Mouse (Mus musculus): ENCODE measurements at regions not wholly inside any gene's neighbourhood (a gene's known extent, or its start where the extent isn't known, plus 50 kb on each side); places are given as distances from the start of the nearest gene placed in this dataset.

DNA sequence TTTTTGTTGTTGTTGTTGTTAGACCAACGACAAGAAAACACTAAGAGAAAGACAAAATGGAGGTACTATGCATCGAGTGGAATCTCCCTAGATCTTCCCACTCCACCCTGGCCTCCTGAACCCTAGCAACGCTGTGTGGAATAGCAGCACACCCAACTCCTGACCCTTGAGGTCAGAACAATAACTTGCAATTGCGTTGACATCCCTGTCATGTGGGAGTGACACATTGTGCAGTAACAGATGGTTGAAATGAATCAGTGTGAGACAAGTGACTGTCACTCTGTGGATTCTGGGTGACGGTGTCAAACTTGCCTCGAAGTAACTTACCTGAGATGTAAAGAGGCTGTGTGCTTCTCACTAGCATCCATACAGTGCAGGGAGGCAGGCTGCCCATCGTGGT is 167.1 kb upstream of the Kiz start:
- Histone ChIP-seq H3K4me3 (ENCODE audit: insufficient read depth, low read depth, low read length) (no peak overlapping the region), H3K36me3 (ENCODE audit: control insufficient read depth, insufficient read depth, low read length) (no peaks in the 10 kb centered on the region), H3K27me3 (ENCODE audit: control insufficient read depth, insufficient read depth, low read length) (no peaks in the 10 kb centered on the region), H3K27ac (replicated peaks; ENCODE audit: insufficient read depth, low read depth, low read length) (no peak overlapping the region), H3K4me1 (ENCODE audit: control insufficient read depth, insufficient read depth, low read length) (no peaks in the 10 kb centered on the region), H3K9ac (ENCODE audit: low read depth, low read length) (no peak overlapping the region), H3K79me2 (ENCODE audit: control insufficient read depth, insufficient read depth, low read length) (no peaks in the 10 kb centered on the region)
- DNase-seq (ENCODE audit: extremely low read depth, low read depth, low spot score): no peak
- no peak for TF ChIP-seq CTCF (IDR thresholded peaks at IDR 0.05; ENCODE audit: low read depth, low read length)
- no peak for TF ChIP-seq POLR2A (IDR thresholded peaks at IDR 0.05; ENCODE audit: extremely low read depth, insufficient read depth, low read length)
- WGBS: 62% methylated on average over 7 of the region's 7 CpGs

- Histone ChIP-seq H3K4me3 (ENCODE audit: insufficient read depth, low read depth, low read length) (no peak overlapping the region), H3K27ac (replicated peaks; ENCODE audit: insufficient read depth, low read depth, low read length) (no peak overlapping the region), H3K79me2 (ENCODE audit: control insufficient read depth, insufficient read depth, low read length) (no peaks in the 10 kb centered on the region), H3K9ac (ENCODE audit: low read depth, low read length) (no peak overlapping the region), H3K27me3 (ENCODE audit: control insufficient read depth, insufficient read depth, low read length) (no peaks in the 10 kb centered on the region), H3K36me3 (ENCODE audit: control insufficient read depth, insufficient read depth, low read length) (no peaks in the 10 kb centered on the region), H3K4me1 (ENCODE audit: control insufficient read depth, insufficient read depth, low read length) (no peaks in the 10 kb centered on the region)
- TF ChIP-seq POLR2A (IDR thresholded peaks at IDR 0.05; ENCODE audit: extremely low read depth, insufficient read depth, low read length) (no peak), CTCF (IDR thresholded peaks at IDR 0.05; ENCODE audit: low read depth, low read length) (no peak)
- 66% methylated on average over 2 of the region's 2 CpGs for WGBS
- DNase-seq (ENCODE audit: extremely low read depth, low read depth, low spot score): no peak
Measured at GRCm38 (mm10) chr2:146693484-146693883, 162.2 kb upstream of the Kiz start.

DNA sequence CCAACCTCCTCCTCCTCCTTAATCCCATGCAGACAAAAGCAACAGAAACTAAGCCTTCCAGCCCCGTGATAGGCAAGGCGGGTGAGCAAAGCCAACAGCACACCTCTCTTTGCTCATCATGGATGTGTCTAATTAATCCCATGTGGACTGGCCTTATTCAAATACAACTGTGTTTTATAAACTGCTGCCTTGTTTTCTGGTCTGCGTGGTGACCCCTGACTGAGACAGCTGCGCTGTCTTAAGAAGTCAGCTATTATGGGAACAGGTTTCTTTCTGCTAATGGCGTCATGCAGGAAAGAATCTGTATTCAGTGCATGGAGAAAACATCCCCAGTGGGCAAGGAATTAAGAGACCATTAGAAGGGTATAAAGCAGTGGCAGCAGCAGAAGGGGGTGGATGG is 161.6 kb upstream of the Kiz start:
- Histone ChIP-seq H3K27ac (replicated peaks; ENCODE audit: insufficient read depth, low read depth, low read length) (no peak overlapping the region), H3K4me3 (ENCODE audit: insufficient read depth, low read depth, low read length) (no peak overlapping the region), H3K27me3 (ENCODE audit: control insufficient read depth, insufficient read depth, low read length) (no peaks in the 10 kb centered on the region), H3K36me3 (ENCODE audit: control insufficient read depth, insufficient read depth, low read length) (no peaks in the 10 kb centered on the region), H3K4me1 (ENCODE audit: control insufficient read depth, insufficient read depth, low read length) (no peaks in the 10 kb centered on the region), H3K9ac (ENCODE audit: low read depth, low read length) (no peak overlapping the region), H3K79me2 (ENCODE audit: control insufficient read depth, insufficient read depth, low read length) (no peaks in the 10 kb centered on the region)
- TF ChIP-seq POLR2A (IDR thresholded peaks at IDR 0.05; ENCODE audit: extremely low read depth, insufficient read depth, low read length): no peak
- no peak for TF ChIP-seq CTCF (IDR thresholded peaks at IDR 0.05; ENCODE audit: low read depth, low read length)
- DNase-seq (ENCODE audit: extremely low read depth, low read depth, low spot score): no peak
- WGBS: 67% methylated on average over 5 of the region's 5 CpGs

DNA sequence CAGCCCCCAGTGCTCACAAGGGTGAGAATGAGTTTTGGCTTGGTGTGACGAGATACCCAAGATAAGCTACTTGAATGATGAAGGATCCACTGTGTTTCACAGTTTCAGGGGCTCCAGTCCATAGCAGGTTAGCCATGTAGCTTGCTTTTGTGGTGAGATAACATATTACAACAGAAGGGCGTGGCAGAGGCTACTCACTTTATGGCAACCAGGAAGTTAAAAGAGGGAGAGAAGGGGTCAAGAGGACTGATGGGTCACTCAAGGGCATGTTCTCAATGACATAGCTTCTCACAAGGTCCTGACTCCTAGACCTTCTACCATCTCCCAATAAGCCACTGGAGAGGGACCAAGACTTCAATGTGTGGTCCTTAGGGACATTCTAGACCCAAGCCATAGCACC is 159.4 kb upstream of the Kiz start:
- Histone ChIP-seq H3K36me3 (ENCODE audit: control insufficient read depth, insufficient read depth, low read length) (no peaks in the 10 kb centered on the region), H3K79me2 (ENCODE audit: control insufficient read depth, insufficient read depth, low read length) (no peaks in the 10 kb centered on the region), H3K27me3 (ENCODE audit: control insufficient read depth, insufficient read depth, low read length) (no peaks in the 10 kb centered on the region), H3K4me3 (ENCODE audit: insufficient read depth, low read depth, low read length) (no peak overlapping the region), H3K4me1 (ENCODE audit: control insufficient read depth, insufficient read depth, low read length) (no peaks in the 10 kb centered on the region), H3K27ac (replicated peaks; ENCODE audit: insufficient read depth, low read depth, low read length) (no peak overlapping the region), H3K9ac (ENCODE audit: low read depth, low read length) (no peak overlapping the region)
- no peak for DNase-seq (ENCODE audit: extremely low read depth, low read depth, low spot score)
- no peak for TF ChIP-seq CTCF (IDR thresholded peaks at IDR 0.05; ENCODE audit: low read depth, low read length)
- TF ChIP-seq POLR2A (IDR thresholded peaks at IDR 0.05; ENCODE audit: extremely low read depth, insufficient read depth, low read length): no peak
- WGBS: 75% methylated on average over 2 of the region's 2 CpGs

DNA sequence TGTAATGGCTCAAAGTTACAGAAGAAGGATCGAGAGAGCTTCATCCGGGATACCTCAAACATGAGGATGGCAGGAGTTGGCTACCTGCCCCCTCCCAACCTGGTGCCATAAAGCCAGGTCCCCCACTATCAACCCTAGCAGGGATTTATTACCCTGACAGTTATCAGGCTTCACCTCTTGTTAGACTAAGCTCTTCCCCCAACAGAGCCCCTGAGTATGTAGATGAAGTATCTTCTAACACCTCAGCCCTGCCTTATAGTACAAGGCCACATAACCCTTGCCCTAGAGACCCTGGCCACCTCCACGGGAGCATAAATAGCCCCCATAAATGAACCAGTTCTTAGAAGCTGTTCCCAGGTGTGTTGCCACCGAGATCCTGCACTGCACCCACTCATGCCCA is 158.9 kb upstream of the Kiz start:
- Histone ChIP-seq H3K27me3 (ENCODE audit: control insufficient read depth, insufficient read depth, low read length) (no peaks in the 10 kb centered on the region), H3K4me3 (ENCODE audit: insufficient read depth, low read depth, low read length) (no peak overlapping the region), H3K36me3 (ENCODE audit: control insufficient read depth, insufficient read depth, low read length) (no peaks in the 10 kb centered on the region), H3K9ac (ENCODE audit: low read depth, low read length) (no peak overlapping the region), H3K27ac (replicated peaks; ENCODE audit: insufficient read depth, low read depth, low read length) (no peak overlapping the region), H3K4me1 (ENCODE audit: control insufficient read depth, insufficient read depth, low read length) (no peaks in the 10 kb centered on the region), H3K79me2 (ENCODE audit: control insufficient read depth, insufficient read depth, low read length) (no peaks in the 10 kb centered on the region)
- DNase-seq (ENCODE audit: extremely low read depth, low read depth, low spot score): no peak
- TF ChIP-seq POLR2A (IDR thresholded peaks at IDR 0.05; ENCODE audit: extremely low read depth, insufficient read depth, low read length) (no peak), CTCF (IDR thresholded peaks at IDR 0.05; ENCODE audit: low read depth, low read length) (no peak)
- WGBS: 82% methylated on average over 4 of the region's 4 CpGs

- 39% methylated on average over 8 of the region's 8 CpGs for WGBS
- H3K9ac ChIP-seq (ENCODE audit: low read depth, low read length): no peak overlapping the region
- no peak overlapping the region for H3K27ac ChIP-seq (replicated peaks; ENCODE audit: insufficient read depth, low read depth, low read length)
- no peaks in the 10 kb centered on the region for H3K27me3 ChIP-seq (ENCODE audit: control insufficient read depth, insufficient read depth, low read length)
- no peak for DNase-seq (ENCODE audit: extremely low read depth, low read depth, low spot score)
- H3K4me1 ChIP-seq (ENCODE audit: control insufficient read depth, insufficient read depth, low read length): no peaks in the 10 kb centered on the region
- H3K4me3 ChIP-seq (ENCODE audit: insufficient read depth, low read depth, low read length): no peak overlapping the region
- no peaks in the 10 kb centered on the region for H3K36me3 ChIP-seq (ENCODE audit: control insufficient read depth, insufficient read depth, low read length)
- H3K79me2 ChIP-seq (ENCODE audit: control insufficient read depth, insufficient read depth, low read length): no peaks in the 10 kb centered on the region
- TF ChIP-seq POLR2A (IDR thresholded peaks at IDR 0.05; ENCODE audit: extremely low read depth, insufficient read depth, low read length): no peak
- no peak for TF ChIP-seq CTCF (IDR thresholded peaks at IDR 0.05; ENCODE audit: low read depth, low read length)
Measured at GRCm38 (mm10) chr2:146710676-146711075, 145.0 kb upstream of the Kiz start.
